Mouse (Mus musculus) MEL (cell line): ENCODE measurements at regions not wholly inside any gene's neighbourhood (a gene's known extent, or its start where the extent isn't known, plus 50 kb on each side); places are given as distances from the start of the nearest gene placed in this dataset.

Source experiments
- DNase-seq: peaks from one replicate; pipeline ENCODE4 v3.0.0; 2011; ENCODE audit warnings: low read depth, low spot score
- H3K27ac ChIP-seq: 2 replicates; pipeline ENCODE4 v1.5.1; 2012; ENCODE audit warnings: low read depth, mild to moderate bottlenecking, control low read depth, low read length, moderate library complexity; ENCODE audit not compliant: control insufficient read depth
- H3K27me3 ChIP-seq, 2 experiments: fragments of 150-350 bp in 1 of 2; sonication (generic) in 1 of 2; 2 replicates each; pipeline ENCODE4 v1.6.1; 2012; ENCODE audit warnings: low read length in 2 of 2, mild to moderate bottlenecking in 2 of 2, improper control_type of control experiment in 1 of 2, moderate library complexity in 1 of 2; ENCODE audit not compliant: insufficient read depth in 2 of 2, control insufficient read depth in 1 of 2
- H3K36me3 ChIP-seq, 2 experiments: 2 replicates each; pipeline ENCODE4 v1.6.1; 2012 to 2014; ENCODE audit warnings: low read length in 2 of 2, improper control_type of control experiment in 1 of 2, inconsistent platforms in 1 of 2, mild to moderate bottlenecking in 1 of 2; ENCODE audit not compliant: insufficient read depth in 2 of 2, control insufficient read depth in 1 of 2
- H3K4me1 ChIP-seq, 2 experiments: fragments of 150-350 bp in 1 of 2; sonication (generic) in 1 of 2; 2 replicates each; pipeline ENCODE4 v1.6.1; 2012; ENCODE audit warnings: low read length in 2 of 2, improper control_type of control experiment in 1 of 2, mild to moderate bottlenecking in 1 of 2; ENCODE audit not compliant: insufficient read depth in 2 of 2, control insufficient read depth in 1 of 2
- H3K4me3 ChIP-seq, 2 experiments: fragments of 150-350 bp in 1 of 2; sonication (generic) in 1 of 2; 2 replicates each; pipeline ENCODE4 v1.5.1; 2012; ENCODE audit warnings: low read depth in 2 of 2, low read length in 2 of 2, mild to moderate bottlenecking in 2 of 2, moderate library complexity in 2 of 2, control low read depth in 1 of 2, improper control_type of control experiment in 1 of 2; ENCODE audit not compliant: control insufficient read depth in 1 of 2, insufficient read depth in 1 of 2
- H3K79me2 ChIP-seq: 2 replicates; pipeline ENCODE4 v1.6.1; 2012; ENCODE audit warnings: mild to moderate bottlenecking, low read length, moderate library complexity; ENCODE audit not compliant: control insufficient read depth, poor library complexity, insufficient read depth
- H3K9ac ChIP-seq: 2 replicates; pipeline ENCODE4 v1.6.1; 2012; ENCODE audit warnings: low read depth, mild to moderate bottlenecking, control low read depth, low read length, moderate library complexity; ENCODE audit not compliant: control insufficient read depth, poor library complexity, severe bottlenecking
- H3K9me3 ChIP-seq: fragments of 150-350 bp; sonication (generic); replicated peaks from 2 replicates; pipeline ENCODE4 v1.6.1; 2012; ENCODE audit warnings: mild to moderate bottlenecking, low read length, improper control_type of control experiment, moderate library complexity; ENCODE audit not compliant: insufficient read depth
- CTCF ChIP-seq, 3 experiments: IDR thresholded peaks in 2 of 3; conservative IDR thresholded peaks in 1 of 3; 2 replicates each; pipeline ENCODE4 v1.5.1; 2011 to 2012; ENCODE audit warnings: low read length in 3 of 3, low read depth in 2 of 3, mild to moderate bottlenecking in 2 of 3, improper control_type of control experiment in 1 of 3, inconsistent platforms in 1 of 3, mixed read lengths in 1 of 3, moderate library complexity in 1 of 3; ENCODE audit not compliant: control insufficient read depth in 1 of 3, insufficient read depth in 1 of 3, poor library complexity in 1 of 3, severe bottlenecking in 1 of 3
- E2F4 ChIP-seq: IDR thresholded peaks from 2 replicates; pipeline ENCODE4 v1.6.1; 2011; ENCODE audit warnings: low read depth, low read length, improper control_type of control experiment, borderline replicate concordance
- ELF1 ChIP-seq: IDR thresholded peaks from 2 replicates; pipeline ENCODE4 v1.6.1; 2014; ENCODE audit warnings: low read depth, mild to moderate bottlenecking, inconsistent platforms, low read length, improper control_type of control experiment, moderate library complexity
- EP300 ChIP-seq, 2 experiments: IDR thresholded peaks; 2 replicates each; pipeline ENCODE4 v1.6.1; 2011; ENCODE audit warnings: improper control_type of control experiment in 2 of 2, low read length in 2 of 2, low read depth in 1 of 2, mild to moderate bottlenecking in 1 of 2
- JUND ChIP-seq: IDR thresholded peaks from 2 replicates; pipeline ENCODE4 v1.6.1; 2011; ENCODE audit warnings: low read depth, mild to moderate bottlenecking, improper control_type of control experiment, low read length
- KAT2A ChIP-seq: conservative IDR thresholded peaks from 2 replicates; pipeline ENCODE4 v1.6.1; 2012; ENCODE audit warnings: low read depth, low read length, improper control_type of control experiment, inconsistent platforms
- MAX ChIP-seq: IDR thresholded peaks from 2 replicates; pipeline ENCODE4 v1.6.1; 2011; ENCODE audit warnings: low read length, improper control_type of control experiment
- MYC ChIP-seq: IDR thresholded peaks from 2 replicates; pipeline ENCODE4 v1.6.1; 2011; ENCODE audit warnings: low read depth, mild to moderate bottlenecking, low read length, improper control_type of control experiment, moderate library complexity
- NELFE ChIP-seq: IDR thresholded peaks from 2 replicates; pipeline ENCODE4 v1.6.1; 2011; ENCODE audit warnings: low read depth, low read length, improper control_type of control experiment
- POLR2A ChIP-seq, 2 experiments: IDR thresholded peaks; 2 replicates each; pipeline ENCODE4 v1.6.1; 2011 to 2012; ENCODE audit warnings: low read length in 2 of 2, mild to moderate bottlenecking in 2 of 2, control low read depth in 1 of 2, improper control_type of control experiment in 1 of 2, low read depth in 1 of 2, moderate library complexity in 1 of 2; ENCODE audit not compliant: control insufficient read depth in 1 of 2, insufficient read depth in 1 of 2, poor library complexity in 1 of 2
- POLR2AphosphoS2 ChIP-seq: IDR thresholded peaks from 2 replicates; pipeline ENCODE4 v1.6.1; 2011; ENCODE audit warnings: low read length, improper control_type of control experiment
- RAD21 ChIP-seq: IDR thresholded peaks from 2 replicates; pipeline ENCODE4 v1.6.1; 2011; ENCODE audit warnings: mild to moderate bottlenecking, low read depth, low read length, improper control_type of control experiment
- TCF12 ChIP-seq: IDR thresholded peaks from 2 replicates; pipeline ENCODE4 v1.6.1; 2014; ENCODE audit warnings: low read depth, mild to moderate bottlenecking, inconsistent platforms, low read length, improper control_type of control experiment, moderate library complexity
- UBTF ChIP-seq: IDR thresholded peaks from 2 replicates; pipeline ENCODE4 v1.6.1; 2012; ENCODE audit warnings: low read depth, mild to moderate bottlenecking, inconsistent platforms, low read length, improper control_type of control experiment, moderate library complexity, borderline replicate concordance; ENCODE audit not compliant: insufficient read depth
- USF1 ChIP-seq: IDR thresholded peaks from 2 replicates; pipeline ENCODE4 v1.6.1; 2014; ENCODE audit warnings: low read depth, mild to moderate bottlenecking, inconsistent platforms, low read length, improper control_type of control experiment, moderate library complexity
- ZKSCAN1 ChIP-seq: IDR thresholded peaks from 2 replicates; pipeline ENCODE4 v1.6.1; 2012; ENCODE audit warnings: low read depth, mild to moderate bottlenecking, inconsistent platforms, low read length, improper control_type of control experiment, moderate library complexity
- ZNF384 ChIP-seq: IDR thresholded peaks from 2 replicates; pipeline ENCODE4 v1.6.1; 2012; ENCODE audit warnings: low read depth, mild to moderate bottlenecking, inconsistent platforms, low read length, improper control_type of control experiment

- no peak overlapping the region for H3K9ac ChIP-seq
- no peaks in the 10 kb centered on the region for H3K9me3 ChIP-seq
Observed at GRCm38 (mm10) chr7:58093523-58093922, 562.4 kb upstream of the Atp10a start.

GRCm38 (mm10) chr7:58078825-58079224 is 569.0 kb upstream of the Gabra5 start:
- no peaks in the 10 kb centered on the region for H3K27me3 ChIP-seq

More at GRCm38 (mm10) chr7:58093523-58093922, 562.4 kb upstream of the Atp10a start:
- Histone ChIP-seq H3K4me1 (no peaks in the 10 kb centered on the region), H3K27me3 (no peaks in the 10 kb centered on the region)
- TF ChIP-seq POLR2AphosphoS2 (no peak), JUND (no peak), KAT2A (no peak), MAX (no peak), ELF1 (no peak), MYC (no peak)
- TF ChIP-seq, all 39 proteins: peak for 0
- H3K27ac ChIP-seq = no peak overlapping the region
- no peak overlapping the region for H3K4me3 ChIP-seq
- H3K79me2 ChIP-seq = no peaks in the 10 kb centered on the region
- H3K36me3 ChIP-seq = no peaks in the 10 kb centered on the region
- no peak for DNase-seq

DNA sequence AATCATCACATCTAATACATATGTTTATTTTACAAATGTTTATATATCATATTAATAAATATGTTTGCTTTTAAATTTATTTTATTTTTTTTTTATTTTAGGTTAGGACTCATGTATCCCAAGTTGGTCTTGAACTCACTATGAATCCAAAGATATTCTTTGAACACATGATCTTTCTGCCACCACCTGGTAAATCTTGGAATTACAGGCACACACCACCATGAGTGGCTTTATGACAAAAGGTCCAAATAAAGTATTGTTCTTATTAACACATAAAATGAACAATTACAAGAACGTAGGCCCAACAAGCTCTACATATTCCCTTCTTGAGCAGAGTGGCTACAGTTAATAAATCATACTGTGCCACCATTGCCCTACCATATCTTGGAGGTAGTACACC is 523.1 kb upstream of the Gabra5 start:
- H3K27me3 ChIP-seq = no peaks in the 10 kb centered on the region
- no peak overlapping the region for H3K27ac ChIP-seq
- no peak for TF ChIP-seq ZKSCAN1
- TF ChIP-seq ZNF384 = no peak
- no peak for TF ChIP-seq USF1
- no peak for TF ChIP-seq NELFE
- no peak for TF ChIP-seq EP300 (IDR thresholded peaks at IDR 0.05; ENCODE audit: low read depth in 1 of 2, low read length in 2 of 2)
- TF ChIP-seq TCF12 = no peak
- TF ChIP-seq RAD21 = peak; percentile 26
- TF ChIP-seq UBTF = no peak
- peak in 1 of 3 experiments; percentile 15; a peak in 1 of 6 replicates for TF ChIP-seq CTCF (IDR thresholded peaks at IDR 0.05 in 2 of 3, conservative IDR thresholded peaks at IDR 0.05 in 1 of 3; ENCODE audit: control insufficient read depth in 1 of 3, insufficient read depth in 1 of 3, low read depth in 2 of 3, low read length in 3 of 3, poor library complexity in 1 of 3, severe bottlenecking in 1 of 3)
- no peak for TF ChIP-seq E2F4
- peak; percentile 3 for DNase-seq
- H3K9ac ChIP-seq = no peak overlapping the region
- no peak overlapping the region for H3K4me3 ChIP-seq
- H3K9me3 ChIP-seq = no peaks in the 10 kb centered on the region
- no peaks in the 10 kb centered on the region for H3K79me2 ChIP-seq
- no peaks in the 10 kb centered on the region for H3K4me1 ChIP-seq
- no peaks in the 10 kb centered on the region for H3K36me3 ChIP-seq

More at GRCm38 (mm10) chr7:58078825-58079224, 569.0 kb upstream of the Gabra5 start:
- Histone ChIP-seq H3K4me3 (no peak overlapping the region), H3K36me3 (no peaks in the 10 kb centered on the region), H3K4me1 (no peaks in the 10 kb centered on the region), H3K79me2 (no peaks in the 10 kb centered on the region), H3K27ac (no peak overlapping the region), H3K9me3 (no peaks in the 10 kb centered on the region), H3K9ac (no peak overlapping the region)
- TF ChIP-seq POLR2A (IDR thresholded peaks at IDR 0.05; ENCODE audit: control insufficient read depth in 1 of 2, insufficient read depth in 1 of 2, low read depth in 1 of 2, low read length in 2 of 2, poor library complexity in 1 of 2) (no peak), USF1 (no peak), NELFE (no peak), ZNF384 (no peak), CTCF (IDR thresholded peaks at IDR 0.05 in 2 of 3, conservative IDR thresholded peaks at IDR 0.05 in 1 of 3; ENCODE audit: control insufficient read depth in 1 of 3, insufficient read depth in 1 of 3, low read depth in 2 of 3, low read length in 3 of 3, poor library complexity in 1 of 3, severe bottlenecking in 1 of 3) (no peak), ELF1 (no peak)
- no peak for DNase-seq
